ENCODE assay signal across 8 mouse cellular contexts in genomic region chr15:101315378-101315777, GRCm38 (mm10). TPM values are rescaled to one million over a fixed set of nuclear protein-coding genes. Genes with fewer than 3 reads are reported as not detected.
DNase-seq lines count a peak whose midpoint lies in the region; ATAC-seq and TF ChIP-seq lines count a peak whose summit lies in the region.

No protein-coding gene starts in this region.

- H3K9me3 ChIP-seq in forebrain, embryonic 10.5 days, result no peaks in the 10 kb centered on the region
- no peaks in the 10 kb centered on the region for H3K9me3 ChIP-seq in forebrain, embryonic 15.5 days
- no peaks in the 10 kb centered on the region for H3K9me3 ChIP-seq in lung, embryonic 15.5 days
- no peaks in the 10 kb centered on the region for H3K9me3 ChIP-seq in lung, postnatal 0 days (ENCODE audit: low read length)
- no peaks in the 10 kb centered on the region for H3K9me3 ChIP-seq in hindbrain, embryonic 14.5 days (ENCODE audit: control insufficient read depth, low read length)
- H3K9me3 ChIP-seq in neural tube, embryonic 13.5 days, result no peaks in the 10 kb centered on the region

- H3K27me3 ChIP-seq in forebrain, embryonic 10.5 days (ENCODE audit: poor library complexity, severe bottlenecking), result peaks cover 10% of the 10 kb centered on the region; the same call in 1 of the 2 replicates
- no peaks in the 10 kb centered on the region for H3K27me3 ChIP-seq in forebrain, embryonic 15.5 days
- no peaks in the 10 kb centered on the region for H3K27me3 ChIP-seq in lung, embryonic 15.5 days
- no peaks in the 10 kb centered on the region for H3K27me3 ChIP-seq in lung, postnatal 0 days (replicated peaks; ENCODE audit: insufficient read depth, low read length)
- no peaks in the 10 kb centered on the region; the same call in 1 of the 2 replicates for H3K27me3 ChIP-seq in hindbrain, embryonic 14.5 days (ENCODE audit: control insufficient read depth, insufficient read depth, low read length)
- H3K27me3 ChIP-seq in neural tube, embryonic 13.5 days, result peaks cover 3% of the 10 kb centered on the region; the same call in 1 of the 2 replicates

- no peak for TF ChIP-seq EP300 in lung, postnatal 0 days (IDR thresholded peaks at IDR 0.05)

- 93% methylated on average over 4 of the region's 4 CpGs for WGBS in forebrain, embryonic 10.5 days
- 69% methylated on average over 4 of the region's 4 CpGs for WGBS in forebrain, embryonic 15.5 days
- 87% methylated on average over 4 of the region's 4 CpGs for WGBS in lung, embryonic 15.5 days
- WGBS in lung, postnatal 0 days, result 79% methylated on average over 4 of the region's 4 CpGs
- 85% methylated on average over 4 of the region's 4 CpGs for WGBS in hindbrain, embryonic 14.5 days
- WGBS in neural tube, embryonic 13.5 days, result 77% methylated on average over 4 of the region's 4 CpGs

- H3K4me2 ChIP-seq in forebrain, embryonic 15.5 days (replicated peaks), result no peak overlapping the region; the same call in 1 of the 2 replicates
- H3K4me2 ChIP-seq in lung, embryonic 15.5 days, result peak overlapping the region; percentile 55; the same call in 1 of the 2 replicates
- H3K4me2 ChIP-seq in lung, postnatal 0 days (replicated peaks; ENCODE audit: low read depth, low read length), result no peak overlapping the region
- 0 out of 2 replicates have a peak overlapping the region, but pooled peaks have one; percentile 37 for H3K4me2 ChIP-seq in hindbrain, embryonic 14.5 days (replicated peaks)
- peak overlapping the region; percentile 44; the same call in 1 of the 2 replicates for H3K4me2 ChIP-seq in neural tube, embryonic 13.5 days

- H3K9ac ChIP-seq in forebrain, embryonic 15.5 days (replicated peaks), result no peak overlapping the region
- H3K9ac ChIP-seq in lung, embryonic 15.5 days, result no peak overlapping the region
- no peak overlapping the region for H3K9ac ChIP-seq in lung, postnatal 0 days (replicated peaks; ENCODE audit: low read depth)
- H3K9ac ChIP-seq in hindbrain, embryonic 14.5 days, result no peak overlapping the region
- no peak overlapping the region for H3K9ac ChIP-seq in neural tube, embryonic 13.5 days

- no peaks in the 10 kb centered on the region for H3K36me3 ChIP-seq in forebrain, embryonic 10.5 days (replicated peaks)
- H3K36me3 ChIP-seq in forebrain, embryonic 15.5 days, result no peaks in the 10 kb centered on the region
- no peaks in the 10 kb centered on the region for H3K36me3 ChIP-seq in lung, embryonic 15.5 days
- H3K36me3 ChIP-seq in lung, postnatal 0 days (ENCODE audit: insufficient read depth, low read length), result no peaks in the 10 kb centered on the region
- H3K36me3 ChIP-seq in hindbrain, embryonic 14.5 days (replicated peaks; ENCODE audit: control insufficient read depth, insufficient read depth), result no peaks in the 10 kb centered on the region
- no peaks in the 10 kb centered on the region for H3K36me3 ChIP-seq in neural tube, embryonic 13.5 days

- H3K4me1 ChIP-seq in forebrain, embryonic 10.5 days, result peaks cover 26% of the 10 kb centered on the region
- H3K4me1 ChIP-seq in forebrain, embryonic 15.5 days, result peaks cover 12% of the 10 kb centered on the region
- H3K4me1 ChIP-seq in lung, embryonic 15.5 days, result peaks cover 28% of the 10 kb centered on the region
- no peaks in the 10 kb centered on the region; the same call in 1 of the 2 replicates for H3K4me1 ChIP-seq in lung, postnatal 0 days (ENCODE audit: insufficient read depth, low read depth, low read length)
- H3K4me1 ChIP-seq in hindbrain, embryonic 14.5 days (replicated peaks; ENCODE audit: control insufficient read depth, insufficient read depth, low read length), result no peaks in the 10 kb centered on the region
- peaks cover 13% of the 10 kb centered on the region for H3K4me1 ChIP-seq in neural tube, embryonic 13.5 days (replicated peaks)

- no peak for ATAC-seq in forebrain, embryonic 15.5 days (replicated peaks)
- peak; percentile 9; the same call in 1 of the 2 replicates for ATAC-seq in lung, embryonic 15.5 days (ENCODE audit: borderline replicate concordance, extremely low read depth, low FRiP score, low TSS enrichment)
- ATAC-seq in lung, postnatal 0 days, result no peak
- no peak for ATAC-seq in hindbrain, embryonic 14.5 days (ENCODE audit: low FRiP score)
- peak; percentile 32 for ATAC-seq in neural tube, embryonic 13.5 days (ENCODE audit: low read depth)

- peak overlapping the region; percentile 48; the same call in 1 of the 2 replicates for H3K27ac ChIP-seq in forebrain, embryonic 10.5 days
- no peak overlapping the region for H3K27ac ChIP-seq in forebrain, embryonic 15.5 days (replicated peaks)
- no peak overlapping the region for H3K27ac ChIP-seq in lung, embryonic 15.5 days
- H3K27ac ChIP-seq in lung, postnatal 0 days (ENCODE audit: low read length), result no peak overlapping the region
- H3K27ac ChIP-seq in hindbrain, embryonic 14.5 days, result 0 out of 2 replicates have a peak overlapping the region, but pooled peaks have one; percentile 20
- no peak overlapping the region for H3K27ac ChIP-seq in neural tube, embryonic 13.5 days (replicated peaks)

- DNase-seq in forebrain, embryonic 10.5 days (ENCODE audit: extremely low spot score, low spot score), result no peak
- DNase-seq in lung, postnatal 0 days (ENCODE audit: low spot score), result no peak
- no peak for DNase-seq in hindbrain, embryonic 14.5 days (ENCODE audit: low spot score)
- DNase-seq in ovary, postnatal 14 days (ENCODE audit: low spot score), result no peak
- no peak for DNase-seq in cerebellum, postnatal 25 days

- TF ChIP-seq CTCF in lung, postnatal 0 days (IDR thresholded peaks at IDR 0.05), result no peak

- peak overlapping the region; percentile 37; the same call in 1 of the 2 replicates for H3K4me3 ChIP-seq in forebrain, embryonic 10.5 days
- no peak overlapping the region for H3K4me3 ChIP-seq in forebrain, embryonic 15.5 days
- H3K4me3 ChIP-seq in lung, embryonic 15.5 days, result no peak overlapping the region
- no peak overlapping the region for H3K4me3 ChIP-seq in lung, postnatal 0 days (ENCODE audit: low read depth, low read length)
- H3K4me3 ChIP-seq in hindbrain, embryonic 14.5 days (replicated peaks; ENCODE audit: low read length), result no peak overlapping the region
- H3K4me3 ChIP-seq in neural tube, embryonic 13.5 days, result no peak overlapping the region

RNA-seq across cellular contexts. Expression of gene 6030408B16Rik, which starts 22.4 kb away (rescaled TPM):
- 0.07 and 0.27 TPM in 2 replicates for polyA plus RNA-seq in forebrain, embryonic 10.5 days (2016; fragmentation: Nextera tagmentation; extraction: Ambion mirVana)
- 0.37 and 0.48 TPM in 2 replicates for polyA plus RNA-seq in forebrain, embryonic 15.5 days (2015; fragmentation: Nextera tagmentation; extraction: Ambion mirVana)
- polyA plus RNA-seq in lung, embryonic 15.5 days (2015; fragmentation: Nextera tagmentation; extraction: Ambion mirVana), result 48.1 and 50.0 TPM in 2 replicates
- 74.9 and 82.4 TPM in 2 replicates for polyA plus RNA-seq in lung, postnatal 0 days (2015; fragmentation: Nextera tagmentation; extraction: Ambion mirVana)
- polyA plus RNA-seq in hindbrain, embryonic 14.5 days (2014; fragmentation: Nextera tagmentation; extraction: Ambion mirVana), result 0.23 and 0.37 TPM in 2 replicates
- polyA plus RNA-seq in neural tube, embryonic 13.5 days (2015; fragmentation: Nextera tagmentation; extraction: Ambion mirVana), result 0.43 and 0.60 TPM in 2 replicates

RNA-seq across cellular contexts. Expression of gene Atg101, which starts 31.3 kb away (rescaled TPM):
- 77.2 and 77.8 TPM in 2 replicates for polyA plus RNA-seq in forebrain, embryonic 10.5 days (2016; fragmentation: Nextera tagmentation; extraction: Ambion mirVana)
- 86.4 and 86.8 TPM in 2 replicates for polyA plus RNA-seq in forebrain, embryonic 15.5 days (2015; fragmentation: Nextera tagmentation; extraction: Ambion mirVana)
- 74.5 and 76.8 TPM in 2 replicates for polyA plus RNA-seq in lung, embryonic 15.5 days (2015; fragmentation: Nextera tagmentation; extraction: Ambion mirVana)
- polyA plus RNA-seq in lung, postnatal 0 days (2015; fragmentation: Nextera tagmentation; extraction: Ambion mirVana), result 73.1 and 74.2 TPM in 2 replicates
- 65.4 and 66.3 TPM in 2 replicates for polyA plus RNA-seq in hindbrain, embryonic 14.5 days (2014; fragmentation: Nextera tagmentation; extraction: Ambion mirVana)
- 77.9 and 84.7 TPM in 2 replicates for polyA plus RNA-seq in neural tube, embryonic 13.5 days (2015; fragmentation: Nextera tagmentation; extraction: Ambion mirVana)

RNA-seq across cellular contexts. Expression of gene Krt80, which starts 54.6 kb away (rescaled TPM):
- 0.07 TPM in 1 of 2 replicates, not detected in the other for polyA plus RNA-seq in forebrain, embryonic 10.5 days (2016; fragmentation: Nextera tagmentation; extraction: Ambion mirVana)
- polyA plus RNA-seq in forebrain, embryonic 15.5 days (2015; fragmentation: Nextera tagmentation; extraction: Ambion mirVana), result 0.08 TPM in 1 of 2 replicates, not detected in the other
- polyA plus RNA-seq in lung, embryonic 15.5 days (2015; fragmentation: Nextera tagmentation; extraction: Ambion mirVana), result 1.7 and 2.0 TPM in 2 replicates
- polyA plus RNA-seq in lung, postnatal 0 days (2015; fragmentation: Nextera tagmentation; extraction: Ambion mirVana), result 19.6 and 26.3 TPM in 2 replicates
- 0.11 TPM in 1 of 2 replicates, not detected in the other for polyA plus RNA-seq in hindbrain, embryonic 14.5 days (2014; fragmentation: Nextera tagmentation; extraction: Ambion mirVana)
- polyA plus RNA-seq in neural tube, embryonic 13.5 days (2015; fragmentation: Nextera tagmentation; extraction: Ambion mirVana), result 0.08 and 0.11 TPM in 2 replicates

Comparison
In these comparisons a context has a peak if more than half of its experiments do, and no peak if none do; other contexts are left out.
1. H3K27ac ChIP-seq: peak in forebrain, embryonic 10.5 days (single experiment) and hindbrain, embryonic 14.5 days (single experiment); none in forebrain, embryonic 15.5 days (single experiment), lung, embryonic 15.5 days (single experiment), lung, postnatal 0 days (single experiment) and neural tube, embryonic 13.5 days (single experiment).
2. ATAC-seq: peak in lung, embryonic 15.5 days (single experiment) and neural tube, embryonic 13.5 days (single experiment); none in forebrain, embryonic 15.5 days (single experiment), lung, postnatal 0 days (single experiment) and hindbrain, embryonic 14.5 days (single experiment).
3. H3K4me2 ChIP-seq: peak in lung, embryonic 15.5 days (single experiment), hindbrain, embryonic 14.5 days (single experiment) and neural tube, embryonic 13.5 days (single experiment); none in forebrain, embryonic 15.5 days (single experiment) and lung, postnatal 0 days (single experiment).
4. RNA of gene 6030408B16Rik, which starts 22.4 kb away (polyA plus RNA-seq): 74.9 to 82.4 TPM in lung, postnatal 0 days and 48.1 to 50.0 TPM in lung, embryonic 15.5 days; 0.43 to 0.60 TPM in neural tube, embryonic 13.5 days, 0.37 to 0.48 TPM in forebrain, embryonic 15.5 days, 0.07 to 0.27 TPM in forebrain, embryonic 10.5 days and 0.23 to 0.37 TPM in hindbrain, embryonic 14.5 days; every median in the first group is over 10 times any median in the second.